Mouse (Mus musculus) heart, embryonic 16.5 days (tissue): ENCODE data around the gene Ostn. TPM values are rescaled to one million over a fixed set of nuclear protein-coding genes. Genes with fewer than 3 reads are reported as not detected.

ENCODE experiments used
- ATAC-seq: fragments of 200-750 bp; cut with Nextera tagmentation; replicated peaks from 2 replicates; pipeline ENCODE4 v1.8.0; 2017; ENCODE audit warnings: moderate number of reproducible peaks; ENCODE audit not compliant: insufficient read depth, low FRiP score; ENCODE audit errors: extremely low read depth
- H3K27ac ChIP-seq: fragments of 300-500 bp; sonication (generic); 2 replicates; pipeline ENCODE4 v1.5.1; 2014; ENCODE audit warnings: mild to moderate bottlenecking, low read length, control low read depth, moderate library complexity
- H3K27me3 ChIP-seq: fragments of 300-500 bp; sonication (generic); 2 replicates; pipeline ENCODE4 v1.6.1; 2014; ENCODE audit warnings: low read length, mixed read lengths; ENCODE audit not compliant: control insufficient read depth, insufficient read depth
- H3K36me3 ChIP-seq: fragments of 300-500 bp; sonication (generic); 2 replicates; pipeline ENCODE4 v1.6.1; 2014; ENCODE audit not compliant: control insufficient read depth, insufficient read depth
- H3K4me1 ChIP-seq: fragments of 300-500 bp; sonication (generic); 2 replicates; pipeline ENCODE4 v1.6.1; 2014; ENCODE audit warnings: low read length, mixed read lengths; ENCODE audit not compliant: control insufficient read depth, insufficient read depth
- H3K4me2 ChIP-seq: fragments of 300-500 bp; sonication (generic); 2 replicates; pipeline ENCODE4 v1.6.1; 2014; ENCODE audit warnings: low read depth, mild to moderate bottlenecking, control low read depth, low read length
- H3K4me3 ChIP-seq: fragments of 300-500 bp; sonication (generic); 2 replicates; pipeline ENCODE4 v1.5.1; 2014; ENCODE audit warnings: mild to moderate bottlenecking, control low read depth, low read length
- H3K9ac ChIP-seq: fragments of 300-500 bp; sonication (generic); 2 replicates; pipeline ENCODE4 v1.6.1; 2014; ENCODE audit warnings: low read length, control low read depth
- H3K9me3 ChIP-seq: fragments of 300-500 bp; sonication (generic); replicated peaks from 2 replicates; pipeline ENCODE4 v1.6.1; 2016; ENCODE audit warnings: low read length; ENCODE audit not compliant: control insufficient read depth
- WGBS: fragments of 180-500 bp; shearing (Covaris S2); extraction: QIAGEN DNeasy Blood & Tissue Kit; methylation state at CpG from one replicate; pipeline ENCODE4 v1.1.7; 2014; 5-methylcytosine and 5-hydroxymethylcytosine counted together
- polyA plus RNA-seq: library from polyadenylated mRNA; unstranded; fragments of >200 nt; fragmentation: Nextera tagmentation; extraction: Ambion mirVana; gene quantifications from 2 replicates; pipeline ENCODE4 v1.2.1, GENCODE M21; 2015

Ostn gene
- polyA plus RNA-seq, 1 experiment from 2014 or later: not detected

GRCm38 (mm10) chr16:27382217-27382616, 74.9 kb downstream of the Ostn start:
- H3K4me2 ChIP-seq: no peak overlapping the region
- H3K4me1 ChIP-seq: no peaks in the 10 kb centered on the region
- H3K27ac ChIP-seq: no peak overlapping the region
- WGBS: 66% methylated on average over 4 of the region's 4 CpGs
- no peak overlapping the region for H3K9ac ChIP-seq
- no peak overlapping the region for H3K4me3 ChIP-seq
- no peak for ATAC-seq
- H3K36me3 ChIP-seq: no peaks in the 10 kb centered on the region
- H3K27me3 ChIP-seq: no peaks in the 10 kb centered on the region
- no peaks in the 10 kb centered on the region for H3K9me3 ChIP-seq

GRCm38 (mm10) chr16:27384893-27385603, 77.8 kb downstream of the Ostn start:
- WGBS: 59% methylated on average over 4 of the region's 4 CpGs
- Histone ChIP-seq H3K4me1 (peaks cover 12% of the 10 kb centered on the region), H3K36me3 (no peaks in the 10 kb centered on the region), H3K27me3 (no peaks in the 10 kb centered on the region), H3K9ac (no peak overlapping the region), H3K4me3 (no peak overlapping the region), H3K4me2 (no peak overlapping the region), H3K27ac (no peak overlapping the region), H3K9me3 (no peaks in the 10 kb centered on the region)
- ATAC-seq: no peak

- Histone ChIP-seq H3K4me1 (peaks cover 18% of the 10 kb centered on the region), H3K4me3 (no peak overlapping the region), H3K9me3 (no peaks in the 10 kb centered on the region), H3K27me3 (no peaks in the 10 kb centered on the region), H3K36me3 (no peaks in the 10 kb centered on the region), H3K9ac (no peak overlapping the region), H3K4me2 (no peak overlapping the region), H3K27ac (no peak overlapping the region)
- no peak for ATAC-seq
- 88% methylated on average over 1 of the region's 1 CpGs for WGBS
Measured at GRCm38 (mm10) chr16:27385649-27386048, 78.4 kb downstream of the Ostn start.

- WGBS: 63% methylated on average over 4 of the region's 4 CpGs
- H3K36me3 ChIP-seq: no peaks in the 10 kb centered on the region
- H3K4me3 ChIP-seq: no peak overlapping the region
- H3K9me3 ChIP-seq: no peaks in the 10 kb centered on the region
- no peak overlapping the region for H3K27ac ChIP-seq
- H3K27me3 ChIP-seq: no peaks in the 10 kb centered on the region
- no peak for ATAC-seq
- no peak overlapping the region for H3K9ac ChIP-seq
- no peak overlapping the region for H3K4me2 ChIP-seq
- H3K4me1 ChIP-seq: peaks cover 20% of the 10 kb centered on the region
Measured at GRCm38 (mm10) chr16:27386850-27387407, 79.6 kb downstream of the Ostn start.

GRCm38 (mm10) chr16:27387634-27388611, 80.6 kb downstream of the Ostn start:
- peak overlapping the region; percentile 96 for H3K4me3 ChIP-seq
- peak overlapping the region; percentile 97 for H3K27ac ChIP-seq
- no peaks in the 10 kb centered on the region for H3K9me3 ChIP-seq
- H3K27me3 ChIP-seq: no peaks in the 10 kb centered on the region
- H3K36me3 ChIP-seq: no peaks in the 10 kb centered on the region
- ATAC-seq: no peak
- WGBS: 32% methylated on average over 12 of the region's 12 CpGs
- peaks cover 20% of the 10 kb centered on the region for H3K4me1 ChIP-seq
- H3K4me2 ChIP-seq: peak overlapping the region; percentile 89
- peak overlapping the region; percentile 97 for H3K9ac ChIP-seq

- peaks cover 20% of the 10 kb centered on the region for H3K4me1 ChIP-seq
- peak within 1 kb of the TSS; percentile 89 for H3K4me2 ChIP-seq
- H3K9me3 ChIP-seq: no peaks in the 10 kb centered on the region
- ATAC-seq: peak; percentile 94
- peak within 1 kb of the TSS; percentile 97 for H3K9ac ChIP-seq
- H3K36me3 ChIP-seq: no peaks in the 10 kb centered on the region
- peak within 1 kb of the TSS; percentile 97 for H3K27ac ChIP-seq
- H3K4me3 ChIP-seq: peak within 1 kb of the TSS; percentile 96
- H3K27me3 ChIP-seq: no peaks in the 10 kb centered on the region
- WGBS: under 1% methylated on average over 54 of the region's 69 CpGs
Measured at GRCm38 (mm10) chr16:27388761-27389451, 81.6 kb downstream of the Ostn start, which contains the start of gene Ccdc50. Gene Ccdc50, plus strand, starts transcription at chr16:27388869.

GRCm38 (mm10) chr16:27389534-27390282, 82.4 kb downstream of the Ostn start:
- H3K4me2 ChIP-seq: peak overlapping the region; percentile 89
- H3K9ac ChIP-seq: peak overlapping the region; percentile 97
- H3K27ac ChIP-seq: peak overlapping the region; percentile 97
- peaks cover 20% of the 10 kb centered on the region for H3K4me1 ChIP-seq
- H3K27me3 ChIP-seq: no peaks in the 10 kb centered on the region
- no peaks in the 10 kb centered on the region for H3K9me3 ChIP-seq
- H3K4me3 ChIP-seq: peak overlapping the region; percentile 96
- H3K36me3 ChIP-seq: no peaks in the 10 kb centered on the region
- ATAC-seq: no peak
- WGBS: 35% methylated on average over 7 of the region's 7 CpGs

GRCm38 (mm10) chr16:27390306-27390705, 83.0 kb downstream of the Ostn start:
- Histone ChIP-seq H3K4me1 (peaks cover 20% of the 10 kb centered on the region), H3K9ac (no peak overlapping the region), H3K4me2 (peak overlapping the region; percentile 89), H3K4me3 (peak overlapping the region; percentile 96), H3K27ac (no peak overlapping the region; the same call in 1 of the 2 replicates), H3K36me3 (no peaks in the 10 kb centered on the region), H3K27me3 (no peaks in the 10 kb centered on the region), H3K9me3 (no peaks in the 10 kb centered on the region)
- ATAC-seq: no peak
- 87% methylated on average over 4 of the region's 4 CpGs for WGBS
